Mouse (Mus musculus) MEL (cell line): Measurements from ENCODE around the gene Dpm1.

Experiments used
- CTCF ChIP-seq, 3 experiments: IDR thresholded peaks in 2 of 3; conservative IDR thresholded peaks in 1 of 3; 2 replicates each; pipeline ENCODE4 v1.5.1; 2011 to 2012; ENCODE audit warnings: low read length in 3 of 3, low read depth in 2 of 3, mild to moderate bottlenecking in 2 of 3, improper control_type of control experiment in 1 of 3, inconsistent platforms in 1 of 3, mixed read lengths in 1 of 3, moderate library complexity in 1 of 3; ENCODE audit not compliant: control insufficient read depth in 1 of 3, insufficient read depth in 1 of 3, poor library complexity in 1 of 3, severe bottlenecking in 1 of 3
- EP300 ChIP-seq, 2 experiments: IDR thresholded peaks; 2 replicates each; pipeline ENCODE4 v1.6.1; 2011; ENCODE audit warnings: improper control_type of control experiment in 2 of 2, low read length in 2 of 2, low read depth in 1 of 2, mild to moderate bottlenecking in 1 of 2
- GATA1 ChIP-seq: IDR thresholded peaks from 2 replicates; pipeline ENCODE4 v1.6.1; 2011; ENCODE audit warnings: low read depth, low read length, improper control_type of control experiment
- POLR2AphosphoS5 ChIP-seq: IDR thresholded peaks from 2 replicates; pipeline ENCODE4 v1.6.1; 2012; ENCODE audit warnings: low read depth, borderline replicate concordance, mild to moderate bottlenecking, inconsistent platforms, low read length, moderate library complexity, mixed read lengths
- RAD21 ChIP-seq: IDR thresholded peaks from 2 replicates; pipeline ENCODE4 v1.6.1; 2011; ENCODE audit warnings: mild to moderate bottlenecking, low read depth, low read length, improper control_type of control experiment
- SMC3 ChIP-seq: IDR thresholded peaks from 2 replicates; pipeline ENCODE4 v1.6.1; 2011; ENCODE audit warnings: low read depth, low read length, improper control_type of control experiment
- TCF12 ChIP-seq: IDR thresholded peaks from 2 replicates; pipeline ENCODE4 v1.6.1; 2014; ENCODE audit warnings: low read depth, mild to moderate bottlenecking, inconsistent platforms, low read length, improper control_type of control experiment, moderate library complexity
- USF1 ChIP-seq: IDR thresholded peaks from 2 replicates; pipeline ENCODE4 v1.6.1; 2014; ENCODE audit warnings: low read depth, mild to moderate bottlenecking, inconsistent platforms, low read length, improper control_type of control experiment, moderate library complexity

DNA sequence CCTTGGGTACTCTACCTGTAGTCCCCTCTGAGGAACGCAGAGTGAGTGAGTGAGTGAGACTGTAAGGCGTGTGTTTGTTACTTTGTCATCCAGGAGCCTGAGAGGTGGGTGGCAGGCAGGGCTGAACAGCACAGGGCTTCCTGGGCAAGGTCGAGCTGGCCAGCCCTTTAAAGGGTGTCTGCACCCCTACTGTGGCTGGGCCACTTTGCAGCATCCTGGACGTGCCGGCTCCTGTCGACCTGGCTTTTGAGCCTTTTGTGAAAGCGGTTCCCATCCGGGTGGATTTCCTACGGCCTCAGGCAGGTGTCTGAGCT is 60.6 kb downstream of the Dpm1 start:
- TF ChIP-seq GATA1 (no peak), EP300 (IDR thresholded peaks at IDR 0.05; ENCODE audit: low read depth in 1 of 2, low read length in 2 of 2) (no peak), CTCF (IDR thresholded peaks at IDR 0.05 in 2 of 3, conservative IDR thresholded peaks at IDR 0.05 in 1 of 3; ENCODE audit: control insufficient read depth in 1 of 3, insufficient read depth in 1 of 3, low read depth in 2 of 3, low read length in 3 of 3, poor library complexity in 1 of 3, severe bottlenecking in 1 of 3) (no peak), USF1 (no peak), SMC3 (no peak), TCF12 (no peak), POLR2AphosphoS5 (no peak), RAD21 (no peak)
